Mouse (Mus musculus): ENCODE results near the gene Sh3bgrl3. TPM values are rescaled to one million over a fixed set of nuclear protein-coding genes. Genes with fewer than 3 reads are reported as not detected.

The Sh3bgrl3 gene
- total and polyA plus RNA-seq, 3 experiments = 128 to 362 (median 153) TPM

DNA sequence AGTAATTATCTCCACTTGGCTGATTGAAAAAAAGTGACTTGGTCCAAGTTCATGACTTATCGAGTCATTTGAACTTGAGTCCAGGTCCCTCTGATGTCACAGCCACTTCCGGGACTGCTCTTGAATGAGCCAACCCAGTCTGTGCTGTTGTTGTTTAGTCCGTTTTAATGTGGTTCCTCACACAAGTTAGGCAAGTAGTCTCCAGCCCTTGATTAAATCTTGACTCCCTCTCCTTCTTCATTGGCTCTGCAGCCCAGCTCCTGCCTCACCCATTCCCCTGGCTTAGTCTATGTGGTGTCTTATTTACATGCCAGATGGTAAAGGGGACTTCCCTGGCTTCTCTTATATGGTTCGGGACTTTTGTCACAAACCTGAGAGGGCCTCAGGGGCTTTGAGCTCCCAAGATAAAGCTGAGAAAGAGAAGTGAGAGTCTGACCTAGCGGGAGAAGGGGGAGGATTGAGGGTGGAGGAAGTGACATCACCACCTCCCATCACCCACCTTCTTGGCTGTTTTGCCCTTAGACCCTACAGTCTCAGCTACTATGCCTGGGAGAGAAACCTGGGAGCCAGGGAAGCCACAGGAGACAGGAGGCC is 31.5 kb downstream of the Sh3bgrl3 start (continued):
- TF ChIP-seq UBTF (IDR thresholded peaks at IDR 0.05; ENCODE audit: low read depth, low read length) (peak; percentile 52; the same call in 1 of the 2 replicates), CHD1 (IDR thresholded peaks at IDR 0.05; ENCODE audit: low read depth, low read length) (no peak), JUND (conservative IDR thresholded peaks at IDR 0.05; ENCODE audit: low read depth, low read length) (peak; percentile 90)

DNA sequence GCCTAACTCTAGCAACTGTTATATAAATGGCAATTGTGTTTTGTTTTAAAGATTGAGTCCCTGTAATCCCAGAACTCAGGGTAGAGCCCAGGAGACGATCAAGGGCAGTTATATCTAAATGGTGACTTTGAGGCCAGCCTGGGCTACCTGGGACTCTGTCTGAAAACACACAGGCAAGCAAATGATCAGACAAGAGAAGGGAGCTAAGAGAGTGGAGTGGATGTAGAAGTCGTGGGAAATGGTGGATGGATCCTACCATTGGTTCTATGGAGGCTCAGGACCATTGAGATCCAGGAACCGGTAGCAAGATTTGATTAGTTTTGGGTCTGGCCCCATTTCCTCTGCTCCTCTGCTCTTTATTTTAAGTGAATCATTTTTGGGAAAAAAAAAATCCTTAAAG is 32.5 kb downstream of the Sh3bgrl3 start:
- in situ Hi-C loops (cut with MboI; ENCODE audit: low pct_ligation_motif_present, low pct_unique_long_range_greater_than_20kb, low sequenced_read_pairs) = loop anchor here (25.0 kb wide), 1 partner anchor 509 kb away; the partner anchor contains the start of gene Gpn2
- H3K4me1 ChIP-seq (ENCODE audit: control insufficient read depth in 1 of 2, insufficient read depth in 2 of 2) = peaks cover 12 to 47% of the 10 kb centered on the region in 2 experiments

DNA sequence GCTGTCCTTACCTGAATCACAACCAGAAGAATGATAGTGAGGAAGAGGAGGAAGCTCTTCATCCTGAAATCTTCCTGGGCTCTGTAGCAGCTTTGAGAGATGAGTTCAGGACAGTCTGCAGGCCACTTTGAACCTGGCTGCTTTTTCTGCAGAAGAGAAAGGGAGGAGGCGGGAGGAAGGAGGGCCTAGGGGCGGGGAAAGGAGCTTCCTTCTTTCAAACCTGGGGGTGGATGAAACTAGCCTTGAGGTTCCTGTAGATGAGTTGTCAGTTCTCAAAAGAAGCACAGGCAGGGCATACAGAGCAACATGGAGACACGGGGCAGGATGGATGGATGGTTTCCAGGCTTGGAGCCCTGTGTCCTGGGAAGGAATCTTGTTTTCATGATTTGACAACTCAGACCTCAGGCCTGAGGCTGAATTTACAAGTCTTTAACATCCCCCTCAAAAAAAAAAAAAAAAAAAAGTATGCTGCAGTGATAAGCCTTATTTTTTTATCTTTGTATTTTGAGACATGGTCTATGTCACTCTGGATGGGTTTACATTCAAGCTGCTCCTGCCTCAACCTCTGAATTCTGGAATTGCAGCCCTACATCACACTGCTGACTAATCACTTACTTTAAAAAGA is 33.6 kb downstream of the Sh3bgrl3 start, which contains the start of gene Cd52:
Cd52 (minus strand) TSS at position 160 of the 625 bp plus-strand sequence.
- Histone ChIP-seq H3K4me2 (ENCODE audit: insufficient read depth, low read depth, poor library complexity, severe bottlenecking) (peak within 1 kb of the TSS; percentile 76), H3K4me3 (replicated peaks in 1 of 3; ENCODE audit: low read depth in 2 of 3, low read length in 2 of 3, poor library complexity in 1 of 3) (peak within 1 kb of the TSS; percentile 81 to 99 (median 91)), H3K36me3 (replicated peaks in 1 of 2; ENCODE audit: control insufficient read depth in 1 of 2, insufficient read depth in 1 of 2, low read length in 1 of 2) (peaks cover 17 to 36% of the 10 kb centered on the region in 2 experiments), H3K79me2 (replicated peaks; ENCODE audit: control insufficient read depth, extremely low read depth, insufficient read depth, poor library complexity, severe bottlenecking) (peaks cover 25% of the 10 kb centered on the region), H3K9me3 (replicated peaks; ENCODE audit: low read length) (no peaks in the 10 kb centered on the region), H3K27me3 (replicated peaks) (no peaks in the 10 kb centered on the region), H3K27ac (ENCODE audit: insufficient read depth, low read depth) (peak within 1 kb of the TSS; percentile 97), H3K4me1 (ENCODE audit: control insufficient read depth in 1 of 2, insufficient read depth in 2 of 2) (peaks cover 16 to 52% of the 10 kb centered on the region in 2 experiments), H3K9ac (ENCODE audit: insufficient read depth, low read depth) (peak within 1 kb of the TSS; percentile 96)
- dilution Hi-C loops (cut with MboI; ENCODE audit: extremely low pct_ligation_motif_present, extremely low pct_unique_long_range_greater_than_20kb, low sequenced_read_pairs) = no loop called here
- DNase-seq (ENCODE audit: extremely low read depth) = peak; percentile 91
- in situ Hi-C loops (cut with MboI; ENCODE audit: low pct_ligation_motif_present, low pct_unique_long_range_greater_than_20kb, low sequenced_read_pairs) = loop anchor here (5.0 to 25.0 kb wide), 2 partner anchors 32 to 508 kb away; partner anchors contain the start of genes Gpn2 and Sh3bgrl3
- TF ChIP-seq SIN3A (IDR thresholded peaks at IDR 0.05; ENCODE audit: low read length) (peak; percentile 88), TCF12 (IDR thresholded peaks at IDR 0.05; ENCODE audit: low read depth, low read length) (peak; percentile 90), CHD1 (IDR thresholded peaks at IDR 0.05; ENCODE audit: low read depth, low read length) (peak; percentile 82), POLR2AphosphoS2 (IDR thresholded peaks at IDR 0.05; ENCODE audit: low read depth, low read length) (peak; percentile 97), GABPA (IDR thresholded peaks at IDR 0.05; ENCODE audit: insufficient replicate concordance, low read depth, low read length) (no peak), MAFK (IDR thresholded peaks at IDR 0.05; ENCODE audit: insufficient replicate concordance, low read length) (peak; percentile 45; the same call in 1 of the 2 replicates), ZNF384 (IDR thresholded peaks at IDR 0.05; ENCODE audit: low read depth, low read length) (peak; percentile 71), USF2 (conservative IDR thresholded peaks at IDR 0.05; ENCODE audit: low read depth, low read length) (no peak), JUN (IDR thresholded peaks at IDR 0.05; ENCODE audit: insufficient read depth, low read depth, low read length) (no peak), HCFC1 (IDR thresholded peaks at IDR 0.05; ENCODE audit: low read depth, low read length) (peak; percentile 52; the same call in 1 of the 2 replicates), SMC3 (IDR thresholded peaks at IDR 0.05; ENCODE audit: low read depth, low read length) (no peak), MAZ (IDR thresholded peaks at IDR 0.05; ENCODE audit: low read depth, low read length) (peak; percentile 93), NELFE (IDR thresholded peaks at IDR 0.05; ENCODE audit: low read depth, low read length) (peak; percentile 99), TBP (conservative IDR thresholded peaks at IDR 0.05; ENCODE audit: low read depth, low read length) (peak; percentile 97), NRF1 (IDR thresholded peaks at IDR 0.05; ENCODE audit: low read depth, low read length) (peak; percentile 51), RAD21 (IDR thresholded peaks at IDR 0.05; ENCODE audit: low read depth, low read length) (no peak; the same call in none of the 2 replicates), CHD2 (IDR thresholded peaks at IDR 0.05; ENCODE audit: low read length) (peak; percentile 60), CTCF (conservative IDR thresholded peaks at IDR 0.05 in 1 of 2, IDR thresholded peaks at IDR 0.05 in 1 of 2; ENCODE audit: low read depth in 2 of 2, low read length in 2 of 2) (no peak), MXI1 (IDR thresholded peaks at IDR 0.05; ENCODE audit: low read depth, low read length) (peak; percentile 71; the same call in 1 of the 2 replicates), RCOR1 (conservative IDR thresholded peaks at IDR 0.05; ENCODE audit: low read depth, low read length) (peak; percentile 68; the same call in 1 of the 2 replicates), E2F4 (IDR thresholded peaks at IDR 0.05; ENCODE audit: insufficient replicate concordance, low read depth, low read length) (0 out of 2 replicates have a peak, but pooled peaks have one; percentile 58), IRF4 (IDR thresholded peaks at IDR 0.05; ENCODE audit: low read depth, low read length) (peak; percentile 79), POLR2A (IDR thresholded peaks at IDR 0.05; ENCODE audit: low read depth, low read length) (peak; percentile 98), ELF1 (IDR thresholded peaks at IDR 0.05; ENCODE audit: low read depth, low read length) (peak; percentile 69), UBTF (IDR thresholded peaks at IDR 0.05; ENCODE audit: low read depth, low read length) (no peak), MYC (IDR thresholded peaks at IDR 0.05; ENCODE audit: low read depth, low read length) (peak; percentile 82)

More for the DNA sequence above, 32.5 kb downstream of the Sh3bgrl3 start:
- H3K4me3 ChIP-seq (replicated peaks in 1 of 3; ENCODE audit: low read depth in 2 of 3, low read length in 2 of 3, poor library complexity in 1 of 3) = no peak overlapping the region
- H3K9me3 ChIP-seq (replicated peaks; ENCODE audit: low read length) = no peaks in the 10 kb centered on the region
- peak overlapping the region; percentile 97 for H3K27ac ChIP-seq (ENCODE audit: insufficient read depth, low read depth)
- no peaks in the 10 kb centered on the region for H3K27me3 ChIP-seq (replicated peaks)
- H3K36me3 ChIP-seq (replicated peaks in 1 of 2; ENCODE audit: control insufficient read depth in 1 of 2, insufficient read depth in 1 of 2, low read length in 1 of 2) = peaks cover 15 to 25% of the 10 kb centered on the region in 2 experiments
- no peak for DNase-seq (ENCODE audit: extremely low read depth)
- H3K79me2 ChIP-seq (replicated peaks; ENCODE audit: control insufficient read depth, extremely low read depth, insufficient read depth, poor library complexity, severe bottlenecking) = peaks cover 25% of the 10 kb centered on the region
- H3K4me2 ChIP-seq (ENCODE audit: insufficient read depth, low read depth, poor library complexity, severe bottlenecking) = peak overlapping the region; percentile 48
- TF ChIP-seq TCF12 (IDR thresholded peaks at IDR 0.05; ENCODE audit: low read depth, low read length) = 0 out of 2 replicates have a peak, but pooled peaks have one; percentile 20
- TF ChIP-seq PAX5 (IDR thresholded peaks at IDR 0.05; ENCODE audit: low read length) = no peak
- dilution Hi-C loops (cut with MboI; ENCODE audit: extremely low pct_ligation_motif_present, extremely low pct_unique_long_range_greater_than_20kb, low sequenced_read_pairs) = no loop called here
- peak overlapping the region; percentile 48; the same call in 1 of the 2 replicates for H3K9ac ChIP-seq (ENCODE audit: insufficient read depth, low read depth)

Measured in CH12.LX (cell line).